Mouse (Mus musculus) kidney, adult 18-20 months (tissue): Measurements from ENCODE around the gene Oit3.
"Not testable (repeated sequence)": the region's sequence is repeated elsewhere in the genome, so short reads cannot be mapped to it uniquely, and the experiment has no call there.

Source experiments
- DNase-seq: peaks from one replicate; pipeline ENCODE4 v3.0.0; 2021

The Oit3 gene

DNA sequence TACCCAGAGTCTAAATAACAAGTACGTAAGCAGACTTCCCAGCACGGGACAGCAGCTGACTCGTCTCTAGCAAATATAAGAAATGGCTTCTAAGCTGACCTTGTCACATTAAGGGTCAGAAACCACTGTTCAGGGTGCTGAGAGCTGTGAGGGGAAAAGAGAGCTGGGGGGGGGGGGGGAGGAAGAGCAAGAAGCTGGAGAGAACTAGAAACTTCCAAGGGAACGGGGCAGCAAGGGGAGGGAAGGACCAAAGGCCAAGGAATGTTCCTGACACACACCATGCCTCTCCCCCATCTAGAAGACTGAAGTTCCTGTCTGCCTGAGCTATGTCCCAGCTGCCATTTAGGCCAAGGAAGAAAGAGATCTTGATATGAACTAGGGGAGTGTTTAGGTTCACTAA, 15.2 kb downstream of the Oit3 start:
- no peak for DNase-seq

DNA sequence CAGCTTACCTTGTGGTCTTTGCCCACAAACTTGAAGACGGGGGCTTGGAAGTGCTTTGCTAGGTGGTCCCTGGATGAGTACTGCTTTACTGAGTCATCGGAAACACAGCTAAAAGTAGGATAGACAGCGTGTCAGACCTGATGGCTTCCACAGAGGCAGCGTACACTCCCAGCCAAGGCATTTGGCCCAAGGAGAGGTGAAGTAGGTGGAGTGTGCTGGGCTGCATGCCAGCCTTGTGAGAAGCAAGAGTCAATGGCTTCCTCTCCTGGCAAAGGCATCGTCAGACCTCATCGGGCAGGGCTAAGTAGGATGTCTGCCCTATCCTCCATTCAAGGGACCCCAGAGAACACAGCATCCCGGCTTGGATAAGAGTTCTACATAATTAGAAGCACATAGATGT, 16.2 kb downstream of the Oit3 start:
- peak; percentile 63 for DNase-seq

DNA sequence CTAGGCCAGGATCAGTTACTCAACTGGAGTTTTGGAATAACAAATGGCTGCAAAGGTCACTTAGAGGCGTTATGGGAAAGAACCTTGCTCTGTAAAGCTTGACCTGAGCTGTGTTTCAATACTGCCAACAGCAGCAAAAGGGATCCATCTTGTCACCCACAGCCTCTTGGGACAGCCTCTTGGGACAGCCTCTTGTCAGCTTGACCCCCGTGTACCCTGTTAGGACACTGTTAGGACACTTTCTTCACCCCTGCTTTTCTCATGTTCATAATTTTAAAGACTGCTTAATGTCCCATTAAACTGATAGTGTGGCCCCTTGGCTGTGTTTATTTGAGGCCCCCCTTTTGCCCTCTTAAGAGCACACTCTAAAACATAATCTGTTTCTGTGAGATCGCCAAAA, 17.1 kb downstream of the Oit3 start:
- no peak for DNase-seq

DNA sequence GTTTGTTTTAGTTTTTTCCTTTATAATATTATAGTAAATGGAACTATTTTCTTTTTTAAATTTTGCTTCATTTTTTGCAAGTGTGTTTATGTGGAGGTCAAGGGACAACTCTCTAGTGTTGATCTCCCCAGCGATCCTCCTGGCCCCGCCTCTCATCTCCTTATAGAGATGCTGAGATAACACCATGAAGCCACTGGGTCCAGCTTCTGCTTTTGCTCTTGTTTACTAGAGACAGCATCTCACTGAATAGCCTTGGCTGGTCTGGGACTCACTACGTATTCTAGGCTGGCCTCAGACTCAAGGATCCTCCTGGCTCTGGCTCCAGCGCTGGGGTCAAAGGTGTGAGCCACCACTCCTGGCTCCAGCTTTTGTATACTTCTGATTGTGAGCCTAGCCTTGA, 22.1 kb downstream of the Oit3 start:
- DNase-seq, result no peak

DNA sequence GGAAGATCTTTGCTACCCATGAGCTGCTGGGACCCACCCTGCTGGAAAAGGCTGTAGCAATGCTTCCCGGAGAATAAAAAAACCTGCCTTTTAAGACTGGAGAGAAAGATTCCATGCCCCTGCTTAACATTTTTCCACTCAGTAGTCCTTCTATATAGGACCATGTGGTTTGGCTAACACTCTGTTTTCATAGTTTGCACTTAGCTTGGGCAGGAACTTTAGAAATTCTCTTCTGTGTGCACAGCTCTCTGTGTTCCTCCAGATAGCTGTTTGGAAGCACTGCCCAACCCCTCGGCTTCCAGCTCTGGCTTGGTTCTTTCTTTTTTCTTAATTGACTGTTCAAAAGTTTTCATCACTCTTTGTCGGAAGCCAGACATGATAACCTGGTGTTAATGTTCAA, 25.0 kb downstream of the Oit3 start:
- DNase-seq, result no peak

DNA sequence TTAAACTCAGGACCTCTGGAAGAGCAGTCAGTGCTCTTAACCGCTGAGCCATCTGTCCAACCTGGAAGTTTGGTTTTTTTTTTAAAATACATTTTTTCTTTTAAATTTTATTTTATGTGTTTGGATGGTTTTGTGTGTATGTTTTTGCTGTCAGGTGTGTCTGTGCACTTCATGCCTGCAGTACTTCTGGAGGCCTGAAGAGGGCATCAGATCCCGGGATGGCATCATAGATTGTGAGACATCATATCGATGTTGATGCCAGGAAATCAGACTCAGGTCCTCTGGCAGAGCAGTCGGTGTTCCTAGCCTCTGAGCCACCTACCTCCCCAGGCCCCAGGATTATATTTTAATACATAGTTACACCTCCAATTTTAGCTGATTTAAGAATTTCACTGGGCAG, 27.9 kb downstream of the Oit3 start:
- DNase-seq, result no peak

DNA sequence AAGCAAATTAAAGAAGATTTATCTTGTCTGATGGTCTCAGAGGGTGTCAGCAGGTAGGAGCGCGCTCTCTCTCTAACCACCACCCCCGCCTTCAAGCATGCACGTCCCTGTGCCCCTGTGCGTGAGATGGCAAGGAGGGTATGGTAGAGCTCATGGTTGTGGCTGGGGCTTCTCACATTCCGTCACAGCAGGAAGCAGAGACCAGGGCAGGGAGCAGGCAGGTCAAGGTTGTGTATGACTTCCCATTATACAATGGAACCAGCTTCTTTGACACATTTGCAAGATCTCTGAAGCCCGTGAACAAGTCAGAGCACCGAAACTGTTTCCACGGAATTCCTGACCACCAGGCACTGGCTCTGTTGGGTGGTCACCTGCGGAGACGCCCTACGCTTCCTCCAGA, 31.3 kb downstream of the Oit3 start:
- DNase-seq, result no peak

DNA sequence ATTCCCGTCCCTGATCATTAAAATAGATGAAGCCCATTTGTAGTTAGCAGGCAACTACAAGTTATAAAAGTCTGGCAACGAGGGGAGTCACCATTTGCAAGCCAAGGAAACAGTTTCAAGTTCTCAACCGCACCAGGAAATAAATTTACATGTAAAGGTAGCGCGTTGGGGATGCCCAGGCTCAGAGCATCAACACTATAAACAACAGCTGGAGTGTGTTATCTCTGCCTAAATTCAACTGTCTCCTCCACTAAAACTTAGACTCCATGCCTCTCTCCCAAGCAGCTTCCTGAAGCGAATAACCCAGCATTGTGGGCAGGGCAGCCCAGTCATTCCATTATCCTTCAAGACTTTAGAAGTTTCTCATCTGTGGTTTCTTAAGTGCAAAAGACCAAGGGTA, 33.1 kb downstream of the Oit3 start:
- no peak for DNase-seq

DNA sequence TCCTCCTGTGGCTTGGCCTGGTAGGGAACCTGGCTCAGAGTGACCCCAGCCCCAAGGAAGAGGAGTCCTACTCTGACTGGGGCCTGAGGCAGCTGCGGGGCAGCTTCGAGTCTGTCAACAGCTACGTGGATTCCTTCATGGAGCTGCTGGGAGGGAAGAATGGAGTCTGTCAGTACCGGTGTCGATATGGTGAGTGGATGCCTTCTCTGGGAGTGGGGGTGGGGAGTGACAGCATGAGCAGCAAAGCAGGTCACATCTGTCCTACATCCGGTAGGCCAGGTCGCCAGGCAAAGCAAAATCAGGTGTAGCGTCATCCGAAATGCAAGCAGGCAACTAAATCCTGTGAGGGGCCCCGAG, 37.8 kb downstream of the Oit3 start:
- DNase-seq, result no peak

DNA sequence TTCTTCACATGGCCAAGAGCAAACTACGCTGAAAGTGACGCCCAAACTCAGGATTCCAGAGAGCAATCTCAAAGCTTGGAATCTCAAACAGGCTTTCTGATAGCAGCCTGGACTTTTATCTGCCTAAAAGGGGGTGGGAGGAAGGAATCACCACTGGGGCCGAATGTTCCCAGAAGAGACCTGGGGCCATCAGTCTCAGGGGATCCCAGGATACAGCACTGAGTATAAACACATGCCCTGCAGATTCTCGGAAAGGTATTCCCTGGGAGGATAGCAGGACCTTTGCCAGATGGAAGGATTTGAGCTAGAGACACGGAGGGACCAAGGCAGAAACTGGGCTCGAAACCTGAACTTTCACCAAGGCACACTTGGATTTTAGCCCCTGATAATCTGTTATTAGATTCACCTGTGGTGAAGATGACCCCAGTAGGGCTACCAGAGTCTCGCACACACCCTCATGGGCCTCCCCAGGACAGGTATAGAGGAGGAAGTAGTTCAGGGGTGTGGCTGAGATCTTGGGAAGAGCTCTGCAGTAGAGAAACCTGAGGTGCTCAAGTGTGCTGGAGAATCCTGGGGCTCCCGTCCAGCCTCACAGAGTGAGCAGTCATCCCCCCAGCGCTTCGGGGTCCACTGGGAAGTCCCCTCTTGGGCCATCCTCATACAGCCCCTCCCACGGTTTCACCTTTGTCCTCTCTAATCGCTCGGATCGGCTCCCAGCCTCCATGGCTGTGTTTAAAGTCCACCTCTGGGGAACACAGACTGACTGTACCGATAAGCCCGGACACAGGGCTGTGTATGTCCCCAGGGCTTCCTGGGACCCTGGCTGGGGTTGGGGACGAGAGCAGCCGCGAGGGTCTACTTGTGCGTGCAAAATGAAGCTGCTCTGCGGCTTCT, 38.4 kb downstream of the Oit3 start, which contains the start of gene Pla2g12b:
Gene Pla2g12b, plus strand, starts transcription at position 762 of the 894 bp plus-strand sequence.
- no peak for DNase-seq

DNA sequence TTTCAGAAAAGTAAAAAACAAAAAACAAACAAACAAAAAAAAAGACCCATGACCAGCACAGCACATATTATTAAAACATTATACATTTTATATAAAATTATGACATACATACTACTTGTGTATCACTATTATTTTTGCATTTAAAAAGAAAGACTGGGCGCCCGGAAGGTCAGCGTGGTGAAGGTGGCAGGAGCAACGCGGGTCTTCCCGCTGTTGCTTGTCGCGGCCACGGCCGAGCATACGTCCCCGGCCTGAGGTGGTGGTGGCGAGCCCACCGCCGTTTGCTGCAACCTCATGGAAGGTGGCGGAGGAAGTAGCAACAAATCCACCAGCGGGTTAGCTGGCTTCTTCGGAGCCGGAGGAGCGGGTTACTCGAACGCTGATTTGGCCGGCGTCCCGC, 46.1 kb downstream of the Oit3 start, which contains the start of gene Gm10273:
Gene Gm10273, plus strand, starts transcription at position 172 of the 400 bp plus-strand sequence.
- DNase-seq, result not testable (repeated sequence)

DNA sequence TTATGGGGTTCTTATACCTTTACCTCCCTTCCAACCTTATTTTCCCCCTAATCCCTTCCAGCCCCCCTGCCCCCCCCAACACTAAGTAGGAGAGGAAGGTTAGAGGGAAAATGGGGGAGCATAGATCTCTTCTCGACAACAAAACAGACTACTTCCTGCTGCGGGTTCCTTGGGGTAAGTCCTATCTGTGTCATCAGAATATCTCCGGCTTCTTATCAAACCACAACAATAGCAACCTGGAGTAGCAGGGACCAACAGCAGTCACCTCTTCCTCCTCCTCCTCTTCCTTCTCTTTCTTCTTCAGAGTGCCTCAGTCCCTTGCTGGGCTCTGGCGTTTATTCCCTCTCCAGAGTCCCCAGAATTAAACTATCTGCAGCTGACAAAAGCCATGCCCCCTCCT, 49.7 kb downstream of the Oit3 start:
- DNase-seq, result no peak

DNA sequence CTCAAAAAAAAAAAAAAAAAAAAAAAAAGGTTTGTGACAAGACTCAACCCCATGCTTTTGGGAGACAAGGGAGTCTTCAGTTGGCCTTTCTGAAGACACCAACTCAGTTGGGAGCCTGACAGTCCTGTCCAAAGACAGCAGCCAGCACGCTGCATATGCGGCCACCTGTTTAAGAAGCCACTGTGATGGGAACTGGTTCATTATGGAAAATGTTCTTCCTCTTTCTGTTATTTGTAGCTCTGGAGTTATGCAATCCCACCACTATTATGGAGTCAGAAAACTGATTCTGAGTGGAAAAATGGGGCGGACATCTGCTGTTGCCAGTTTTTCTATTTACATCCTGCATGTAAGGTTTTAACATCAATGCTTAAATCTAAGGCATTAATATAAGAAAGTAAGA, 51.9 kb downstream of the Oit3 start:
- no peak for DNase-seq

DNA sequence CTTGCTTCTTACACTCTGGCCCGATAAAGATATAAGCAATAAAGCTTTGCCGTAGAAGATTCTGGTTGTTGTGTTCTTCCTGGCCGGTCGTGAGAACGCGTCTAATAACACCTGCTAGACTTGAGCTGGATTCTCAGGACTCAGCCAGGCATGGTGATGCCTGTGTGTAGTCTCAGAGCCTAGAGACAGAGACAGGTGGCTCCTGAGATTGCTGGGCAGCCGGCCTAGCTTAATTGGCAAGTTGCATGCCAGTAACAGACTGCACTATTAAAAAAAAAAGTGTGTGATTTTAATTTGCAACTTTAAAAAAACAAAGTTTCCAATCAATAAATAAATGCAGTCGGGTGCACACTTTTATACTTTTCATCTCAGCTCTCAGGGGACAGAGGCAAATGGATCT, 54.6 kb downstream of the Oit3 start:
- no peak for DNase-seq

DNA sequence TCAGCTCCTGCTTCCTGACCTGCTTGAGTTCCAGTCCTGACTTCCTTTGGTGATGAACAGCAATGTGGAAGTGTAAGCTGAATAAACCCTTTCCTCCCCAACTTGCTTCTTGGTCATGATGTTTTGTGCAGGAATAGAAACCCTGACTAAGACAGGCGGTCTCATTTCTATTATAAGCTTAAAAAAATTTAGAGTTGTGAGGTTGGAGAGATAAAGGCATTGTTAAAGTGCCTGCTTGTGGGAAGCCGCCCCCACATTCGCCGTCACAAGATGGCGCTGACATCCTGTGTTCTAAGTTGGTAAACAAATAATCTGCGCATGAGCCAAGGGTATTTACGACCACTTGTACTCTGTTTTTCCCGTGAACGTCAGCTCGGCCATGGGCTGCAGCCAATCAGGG, 60.0 kb downstream of the Oit3 start:
- not testable (repeated sequence) for DNase-seq

DNA sequence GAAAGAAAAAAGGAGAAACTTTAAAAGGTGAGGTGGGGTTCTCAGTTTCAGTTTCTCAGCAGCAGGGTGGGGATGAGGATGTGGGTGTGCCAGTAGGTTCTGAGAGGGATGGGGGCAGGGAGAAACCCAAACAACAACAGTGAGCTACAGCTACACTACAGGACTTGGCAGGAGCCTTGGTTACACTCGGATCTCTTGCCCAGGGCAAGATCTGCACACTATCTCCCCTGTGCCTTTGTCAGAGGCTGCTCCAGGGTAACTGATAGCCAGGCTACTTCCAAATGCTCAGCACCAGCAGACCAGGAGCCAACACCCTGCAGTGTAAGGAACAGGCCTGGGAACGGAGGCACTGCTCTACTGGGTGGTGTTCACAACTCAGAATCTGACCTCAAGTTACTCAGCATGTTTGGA, 61.2 kb downstream of the Oit3 start:
- no peak for DNase-seq

DNA sequence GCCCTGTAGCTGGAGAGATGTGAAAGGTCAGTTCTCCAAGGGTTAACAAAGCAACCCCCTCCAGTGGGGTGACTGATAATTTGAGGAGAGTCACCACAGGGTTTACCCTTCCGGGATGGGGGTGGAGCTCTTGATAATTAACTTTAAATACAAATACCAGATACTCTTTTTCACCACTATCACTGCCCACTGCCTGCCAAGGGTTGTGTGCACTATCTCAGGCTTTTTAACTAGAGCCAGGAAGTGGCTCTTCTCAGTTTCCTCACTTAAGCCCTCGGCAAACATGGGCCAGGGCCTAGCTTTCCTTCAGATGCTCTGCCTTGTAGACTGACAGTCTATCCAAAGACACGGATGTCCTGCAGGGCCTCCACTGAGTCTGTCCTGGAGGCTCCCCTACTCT, 61.7 kb downstream of the Oit3 start:
- no peak for DNase-seq

DNA sequence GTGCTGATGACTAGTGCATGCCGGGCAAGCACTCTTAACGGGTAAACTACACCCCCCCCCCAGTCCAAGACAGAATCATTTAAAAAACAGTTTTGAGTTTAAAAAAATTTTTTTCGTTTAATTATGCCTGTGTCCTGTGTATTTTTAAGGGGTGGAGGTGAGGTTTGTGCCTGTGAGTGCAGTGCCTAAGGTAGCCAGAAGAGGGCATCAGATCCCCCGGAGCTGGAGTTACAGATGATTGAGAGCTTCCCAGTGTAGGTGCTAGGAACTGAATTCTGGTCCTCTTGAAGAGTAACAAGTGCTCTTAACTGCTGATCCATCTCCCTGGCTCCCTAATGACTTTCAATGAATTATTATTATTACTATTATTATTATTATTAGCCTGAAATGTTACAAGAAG, 62.9 kb downstream of the Oit3 start:
- DNase-seq, result no peak

DNA sequence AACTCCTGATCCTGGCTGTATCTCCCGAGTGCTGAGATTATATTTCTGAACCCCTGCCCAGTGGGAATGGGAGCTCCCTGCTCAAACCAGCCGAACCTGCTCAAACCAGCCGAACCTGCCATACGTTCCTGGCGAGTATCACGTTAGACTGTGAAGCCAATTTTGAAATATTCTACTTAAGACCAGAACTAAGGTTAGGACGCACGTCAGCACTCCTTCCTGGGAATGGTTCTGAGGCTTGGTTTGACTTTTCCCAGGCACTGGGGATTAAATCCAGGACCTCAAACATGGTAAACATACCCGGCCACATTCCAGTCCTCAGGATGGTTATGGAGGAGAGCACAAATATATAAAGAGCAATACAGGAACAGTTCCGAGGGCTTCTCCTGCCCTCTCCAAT, 63.7 kb downstream of the Oit3 start:
- no peak for DNase-seq
